Mouse (Mus musculus) mouse trophoblast stem cell (cell line): ENCODE data around the gene Mbtps2.

ENCODE experiments used
- in situ Hi-C, 2 experiments: fragments of 300-500 bp; cut with MseI, MboI; formaldehyde crosslinking; loops; 2 replicates in 1 of 2; 3 replicates in 1 of 2; pipeline ENCODE4 v1.15.1; 2025

The Mbtps2 gene

GRCm38 (mm10) chrX:157506400-157506799, 92.1 kb downstream of the Mbtps2 start:
- in situ Hi-C loops = no loop called here

- in situ Hi-C loops = no loop called here
Measured at GRCm38 (mm10) chrX:157504506-157504905, 94.0 kb downstream of the Mbtps2 start.

- in situ Hi-C loops = no loop called here
Measured at GRCm38 (mm10) chrX:157501871-157502270, 96.6 kb downstream of the Mbtps2 start.

- in situ Hi-C loops = no loop called here
Measured at GRCm38 (mm10) chrX:157500004-157500403, 98.5 kb downstream of the Mbtps2 start.

GRCm38 (mm10) chrX:157493159-157493558, 105.4 kb downstream of the Mbtps2 start:
- in situ Hi-C loops = no loop called here

GRCm38 (mm10) chrX:157491944-157492726, 106.4 kb downstream of the Mbtps2 start, which contains the start of gene Sms:
Sms (minus strand) TSS chrX:157492287.
- in situ Hi-C loops = no loop called here

- in situ Hi-C loops = no loop called here
Measured at GRCm38 (mm10) chrX:157491145-157491935, 107.2 kb downstream of the Mbtps2 start.

- in situ Hi-C loops = no loop called here
Measured at GRCm38 (mm10) chrX:157490769-157491144, 107.8 kb downstream of the Mbtps2 start.

GRCm38 (mm10) chrX:157489871-157490721, 108.4 kb downstream of the Mbtps2 start:
- in situ Hi-C loops = loop anchor here (10.0 kb wide), 2 partner anchors 145 to 155 kb away; no protein-coding TSS in a partner anchor

- in situ Hi-C loops = loop anchor here (10.0 kb wide), 2 partner anchors 146 to 156 kb away; no protein-coding TSS in a partner anchor
Measured at GRCm38 (mm10) chrX:157488831-157489230, 109.7 kb downstream of the Mbtps2 start.

GRCm38 (mm10) chrX:157486765-157487164, 111.8 kb downstream of the Mbtps2 start:
- in situ Hi-C loops = loop anchor here (10.0 kb wide), 2 partner anchors 148 to 158 kb away; no protein-coding TSS in a partner anchor
